ENCODE assay signal across 9 mouse cellular contexts in genomic region chr7:101837154-101837605, GRCm38 (mm10). TPM values are rescaled to one million over a fixed set of nuclear protein-coding genes. Genes with fewer than 3 reads are reported as not detected.
A peak's percentile ranks its signal among the peaks of the same experiment; 100 is the strongest.
DNase-seq lines count a peak whose midpoint lies in the region; ATAC-seq lines count a peak whose summit lies in the region.
"Had no signal": no experiment of that assay in that cellular context is flagged by ENCODE, and none has a peak within 500 bp of the region (broad histone marks: within the 10 kb centered on the region; RNA-seq: fewer than 3 reads in every experiment).

No protein-coding gene starts in this region.

- DNase-seq in heart, postnatal 25 days (ENCODE audit: low spot score), result no peak
- DNase-seq in CD4-positive helper T cell, adult 2 months (ENCODE audit: low read depth, low spot score), result peak; percentile 27
- no peak for DNase-seq in left cerebral cortex, postnatal 36 days (ENCODE audit: low spot score in 2 of 2)
- DNase-seq in testis, postnatal 10 days (ENCODE audit: low spot score), result no peak

- peak overlapping the region; percentile 70 for H3K4me3 ChIP-seq in heart, embryonic 11.5 days (ENCODE audit: low read depth, low read length)
- peak overlapping the region; percentile 86 for H3K4me3 ChIP-seq in embryonic facial prominence, embryonic 12.5 days
- peak overlapping the region; percentile 88 for H3K4me3 ChIP-seq in kidney, embryonic 16.5 days (ENCODE audit: low read length)
- H3K4me3 ChIP-seq in neural tube, embryonic 13.5 days, result peak overlapping the region; percentile 54

- peak; percentile 5; the same call in 1 of the 2 replicates for ATAC-seq in heart, embryonic 11.5 days (replicated peaks; ENCODE audit: insufficient number of reproducible peaks, low FRiP score, low TSS enrichment)
- ATAC-seq in embryonic facial prominence, embryonic 12.5 days (ENCODE audit: insufficient number of reproducible peaks, insufficient read depth, low FRiP score, low TSS enrichment), result no peak
- peak; percentile 1; the same call in 1 of the 2 replicates for ATAC-seq in kidney, embryonic 16.5 days (ENCODE audit: low FRiP score, low TSS enrichment)
- peak; percentile 10; the same call in 1 of the 2 replicates for ATAC-seq in neural tube, embryonic 13.5 days (ENCODE audit: low read depth)

- peaks cover 3% of the 10 kb centered on the region for H3K36me3 ChIP-seq in heart, embryonic 11.5 days (ENCODE audit: control insufficient read depth, insufficient read depth, low read length)
- H3K36me3 ChIP-seq in embryonic facial prominence, embryonic 12.5 days, result peaks cover 20% of the 10 kb centered on the region
- peaks cover 20% of the 10 kb centered on the region for H3K36me3 ChIP-seq in kidney, embryonic 16.5 days (ENCODE audit: insufficient read depth, low read length)
- H3K36me3 ChIP-seq in neural tube, embryonic 13.5 days, result 0 out of 2 replicates have a peak, but pooled peaks cover under 1% of the 10 kb centered on the region

- under 1% methylated on average over 20 of the region's 20 CpGs for WGBS in heart, embryonic 11.5 days (ENCODE audit: insufficient replicate concordance)
- 0% methylated on average over 20 of the region's 20 CpGs for WGBS in embryonic facial prominence, embryonic 12.5 days
- under 1% methylated on average over 20 of the region's 20 CpGs for WGBS in kidney, embryonic 16.5 days
- 1% methylated on average over 20 of the region's 20 CpGs for WGBS in neural tube, embryonic 13.5 days

- H3K4me1 ChIP-seq in heart, embryonic 11.5 days (ENCODE audit: control insufficient read depth, insufficient read depth, low read length), result peaks cover 22% of the 10 kb centered on the region
- H3K4me1 ChIP-seq in embryonic facial prominence, embryonic 12.5 days, result peaks cover 30% of the 10 kb centered on the region
- H3K4me1 ChIP-seq in kidney, embryonic 16.5 days (ENCODE audit: insufficient read depth, low read length), result peaks cover 28% of the 10 kb centered on the region
- peaks cover 52% of the 10 kb centered on the region for H3K4me1 ChIP-seq in neural tube, embryonic 13.5 days (replicated peaks)

- H3K4me2 ChIP-seq in heart, embryonic 11.5 days, result peak overlapping the region; percentile 87
- peak overlapping the region; percentile 59 for H3K4me2 ChIP-seq in embryonic facial prominence, embryonic 12.5 days (replicated peaks)
- H3K4me2 ChIP-seq in kidney, embryonic 16.5 days (replicated peaks; ENCODE audit: low read depth, low read length), result peak overlapping the region; percentile 73
- peak overlapping the region; percentile 98 for H3K4me2 ChIP-seq in neural tube, embryonic 13.5 days

- no peaks in the 10 kb centered on the region for H3K27me3 ChIP-seq in heart, embryonic 11.5 days (ENCODE audit: control insufficient read depth, insufficient read depth, low read length)
- no peaks in the 10 kb centered on the region for H3K27me3 ChIP-seq in embryonic facial prominence, embryonic 12.5 days
- no peaks in the 10 kb centered on the region for H3K27me3 ChIP-seq in kidney, embryonic 16.5 days (ENCODE audit: insufficient read depth, low read length)
- H3K27me3 ChIP-seq in neural tube, embryonic 13.5 days, result no peaks in the 10 kb centered on the region; the same call in 1 of the 2 replicates

- H3K9ac ChIP-seq in heart, embryonic 11.5 days (ENCODE audit: low read depth, low read length), result peak overlapping the region; percentile 86
- H3K9ac ChIP-seq in embryonic facial prominence, embryonic 12.5 days, result peak overlapping the region; percentile 99
- H3K9ac ChIP-seq in kidney, embryonic 16.5 days (replicated peaks; ENCODE audit: low read length), result peak overlapping the region; percentile 98
- H3K9ac ChIP-seq in neural tube, embryonic 13.5 days, result peak overlapping the region; percentile 82

- H3K27ac ChIP-seq in heart, embryonic 11.5 days (ENCODE audit: low read depth, low read length), result peak overlapping the region; percentile 90
- H3K27ac ChIP-seq in embryonic facial prominence, embryonic 12.5 days, result peak overlapping the region; percentile 97
- peak overlapping the region; percentile 98 for H3K27ac ChIP-seq in kidney, embryonic 16.5 days (ENCODE audit: low read length)
- H3K27ac ChIP-seq in neural tube, embryonic 13.5 days (replicated peaks), result peak overlapping the region; percentile 87

- H3K9me3 ChIP-seq in heart, embryonic 11.5 days (replicated peaks; ENCODE audit: control insufficient read depth, low read length), result no peaks in the 10 kb centered on the region
- no peaks in the 10 kb centered on the region for H3K9me3 ChIP-seq in embryonic facial prominence, embryonic 12.5 days
- H3K9me3 ChIP-seq in kidney, embryonic 16.5 days (ENCODE audit: low read length), result no peaks in the 10 kb centered on the region
- H3K9me3 ChIP-seq in neural tube, embryonic 13.5 days, result no peaks in the 10 kb centered on the region

- intact Hi-C loops in heart, postnatal 25 days (cut with DNase I), result loop anchor here (2.0 to 5.0 kb wide), 3 partner anchors 14 to 160 kb away; partner anchors contain the start of gene Tomt
- intact Hi-C loops in left cerebral cortex, postnatal 36 days (cut with DNase I), result loop anchor here (5.0 kb wide), 2 partner anchors 60 to 170 kb away; no protein-coding TSS in a partner anchor

RNA-seq across cellular contexts. Expression of gene Inppl1, which starts 0.8 kb away (rescaled TPM):
- polyA plus RNA-seq in heart, embryonic 11.5 days (2014; fragmentation: Nextera tagmentation; extraction: Ambion mirVana), result 33.6 and 52.0 TPM in 2 replicates
- total RNA-seq in heart, postnatal 25 days (2021), result 100 to 1,000 TPM; 145 to 148 TPM
- 55.2 and 69.7 TPM in 2 replicates for polyA plus RNA-seq in embryonic facial prominence, embryonic 12.5 days (2016; fragmentation: Nextera tagmentation; extraction: Ambion mirVana)
- 44.2 and 55.6 TPM in 2 replicates for polyA plus RNA-seq in kidney, embryonic 16.5 days (2015; fragmentation: Nextera tagmentation; extraction: Ambion mirVana)
- polyA plus RNA-seq in neural tube, embryonic 13.5 days (2015; fragmentation: Nextera tagmentation; extraction: Ambion mirVana), result 17.4 and 22.2 TPM in 2 replicates
- 10 to 100 TPM; 33.2 to 37.5 TPM for total RNA-seq in left cerebral cortex, postnatal 36 days (2021)

RNA-seq across cellular contexts. Expression of gene Phox2a, which starts 19.1 kb away (rescaled TPM):
- polyA plus RNA-seq in heart, embryonic 11.5 days (2014; fragmentation: Nextera tagmentation; extraction: Ambion mirVana), result not detected in 2 replicates
- total RNA-seq in heart, postnatal 25 days (2021), result under 1 TPM; 0.26 to 0.42 TPM
- polyA plus RNA-seq in embryonic facial prominence, embryonic 12.5 days (2016; fragmentation: Nextera tagmentation; extraction: Ambion mirVana), result 0.58 TPM in 1 of 2 replicates, not detected in the other
- polyA plus RNA-seq in kidney, embryonic 16.5 days (2015; fragmentation: Nextera tagmentation; extraction: Ambion mirVana), result 0.19 and 0.75 TPM in 2 replicates
- 1.1 and 2.3 TPM in 2 replicates for polyA plus RNA-seq in neural tube, embryonic 13.5 days (2015; fragmentation: Nextera tagmentation; extraction: Ambion mirVana)
- total RNA-seq in left cerebral cortex, postnatal 36 days (2021), result not detected
- total RNA-seq: neutrophil, adult 5-6 weeks had no signal

RNA-seq across cellular contexts. Expression of gene Folr2, which starts 19.8 kb away (rescaled TPM):
- not detected in 2 replicates for polyA plus RNA-seq in heart, embryonic 11.5 days (2014; fragmentation: Nextera tagmentation; extraction: Ambion mirVana)
- total RNA-seq in heart, postnatal 25 days (2021), result 1 to 10 TPM; 5.5 to 6.8 TPM
- polyA plus RNA-seq in embryonic facial prominence, embryonic 12.5 days (2016; fragmentation: Nextera tagmentation; extraction: Ambion mirVana), result 0.92 TPM in 1 of 2 replicates, not detected in the other
- 1.3 and 1.9 TPM in 2 replicates for polyA plus RNA-seq in kidney, embryonic 16.5 days (2015; fragmentation: Nextera tagmentation; extraction: Ambion mirVana)
- 2.3 and 3.3 TPM in 2 replicates for polyA plus RNA-seq in neural tube, embryonic 13.5 days (2015; fragmentation: Nextera tagmentation; extraction: Ambion mirVana)
- total RNA-seq in left cerebral cortex, postnatal 36 days (2021), result under 1 TPM in 1 of 2 experiments, not detected in 1; 0.39 TPM
- total RNA-seq: neutrophil, adult 5-6 weeks had no signal

RNA-seq across cellular contexts. Expression of gene Anapc15, which starts 26.3 kb away (rescaled TPM):
- polyA plus RNA-seq in heart, embryonic 11.5 days (2014; fragmentation: Nextera tagmentation; extraction: Ambion mirVana), result 73.3 and 76.5 TPM in 2 replicates
- 10 to 100 TPM; 16.5 to 17.9 TPM for total RNA-seq in heart, postnatal 25 days (2021)
- 75.5 and 76.6 TPM in 2 replicates for polyA plus RNA-seq in embryonic facial prominence, embryonic 12.5 days (2016; fragmentation: Nextera tagmentation; extraction: Ambion mirVana)
- polyA plus RNA-seq in kidney, embryonic 16.5 days (2015; fragmentation: Nextera tagmentation; extraction: Ambion mirVana), result 76.3 and 77.8 TPM in 2 replicates
- polyA plus RNA-seq in neural tube, embryonic 13.5 days (2015; fragmentation: Nextera tagmentation; extraction: Ambion mirVana), result 72.7 and 81.9 TPM in 2 replicates
- total RNA-seq in left cerebral cortex, postnatal 36 days (2021), result 10 to 100 TPM; 31.0 to 31.7 TPM

RNA-seq across cellular contexts. Expression of gene Folr1, which starts 33.4 kb away (rescaled TPM):
- 3.2 and 4.3 TPM in 2 replicates for polyA plus RNA-seq in heart, embryonic 11.5 days (2014; fragmentation: Nextera tagmentation; extraction: Ambion mirVana)
- under 1 TPM; 0.26 to 0.59 TPM for total RNA-seq in heart, postnatal 25 days (2021)
- polyA plus RNA-seq in embryonic facial prominence, embryonic 12.5 days (2016; fragmentation: Nextera tagmentation; extraction: Ambion mirVana), result 1.1 and 1.2 TPM in 2 replicates
- 82.5 and 98.0 TPM in 2 replicates for polyA plus RNA-seq in kidney, embryonic 16.5 days (2015; fragmentation: Nextera tagmentation; extraction: Ambion mirVana)
- 0.77 and 4.3 TPM in 2 replicates for polyA plus RNA-seq in neural tube, embryonic 13.5 days (2015; fragmentation: Nextera tagmentation; extraction: Ambion mirVana)
- 1 to 10 TPM; 1.0 to 1.2 TPM for total RNA-seq in left cerebral cortex, postnatal 36 days (2021)
